Mouse (Mus musculus): ENCODE measurements at regions not wholly inside any gene's neighbourhood (a gene's known extent, or its start where the extent isn't known, plus 50 kb on each side); places are given as distances from the start of the nearest gene placed in this dataset.

- Histone ChIP-seq H3K27ac (ENCODE audit: insufficient read depth, low read depth) (no peak overlapping the region), H3K27me3 (replicated peaks) (peaks cover 84% of the 10 kb centered on the region), H3K4me3 (replicated peaks in 1 of 3; ENCODE audit: low read depth in 2 of 3, low read length in 2 of 3, poor library complexity in 1 of 3) (no peak overlapping the region), H3K79me2 (replicated peaks; ENCODE audit: control insufficient read depth, extremely low read depth, insufficient read depth, poor library complexity, severe bottlenecking) (no peaks in the 10 kb centered on the region), H3K4me2 (ENCODE audit: insufficient read depth, low read depth, poor library complexity, severe bottlenecking) (no peak overlapping the region), H3K36me3 (replicated peaks in 1 of 2; ENCODE audit: control insufficient read depth in 1 of 2, insufficient read depth in 1 of 2, low read length in 1 of 2) (no peaks in the 10 kb centered on the region), H3K9ac (ENCODE audit: insufficient read depth, low read depth) (no peak overlapping the region), H3K4me1 (ENCODE audit: control insufficient read depth in 1 of 2, insufficient read depth in 2 of 2) (no peaks in the 10 kb centered on the region), H3K9me3 (replicated peaks; ENCODE audit: low read length) (no peaks in the 10 kb centered on the region)
- dilution Hi-C loops (cut with MboI; ENCODE audit: extremely low pct_ligation_motif_present, extremely low pct_unique_long_range_greater_than_20kb, low sequenced_read_pairs), result no loop called here
- no peak for TF ChIP-seq ETS1 (conservative IDR thresholded peaks at IDR 0.05; ENCODE audit: low read depth, low read length)
- TF ChIP-seq MXI1 (IDR thresholded peaks at IDR 0.05; ENCODE audit: low read depth, low read length), result no peak
- TF ChIP-seq CHD1 (IDR thresholded peaks at IDR 0.05; ENCODE audit: low read depth, low read length), result no peak
- TF ChIP-seq CTCF (conservative IDR thresholded peaks at IDR 0.05 in 1 of 2, IDR thresholded peaks at IDR 0.05 in 1 of 2; ENCODE audit: low read depth in 2 of 2, low read length in 2 of 2), result no peak
- no peak for TF ChIP-seq CHD2 (IDR thresholded peaks at IDR 0.05; ENCODE audit: low read length)
- TF ChIP-seq TBP (conservative IDR thresholded peaks at IDR 0.05; ENCODE audit: low read depth, low read length), result no peak
- TF ChIP-seq JUND (conservative IDR thresholded peaks at IDR 0.05; ENCODE audit: low read depth, low read length), result no peak
- TF ChIP-seq RAD21 (IDR thresholded peaks at IDR 0.05; ENCODE audit: low read depth, low read length), result no peak
- no peak for TF ChIP-seq ELF1 (IDR thresholded peaks at IDR 0.05; ENCODE audit: low read depth, low read length)
- in situ Hi-C loops (cut with MboI; ENCODE audit: low pct_ligation_motif_present, low pct_unique_long_range_greater_than_20kb, low sequenced_read_pairs), result no loop called here
- DNase-seq (ENCODE audit: extremely low read depth), result no peak
These were observed 275.9 kb downstream of the Tns1 start for GRCm38 (mm10) chr1:73848370-73848769.

GRCm38 (mm10) chr1:73847126-73847525 is 277.1 kb downstream of the Tns1 start:
- Histone ChIP-seq H3K4me2 (ENCODE audit: insufficient read depth, low read depth, poor library complexity, severe bottlenecking) (no peak overlapping the region), H3K4me3 (replicated peaks in 1 of 3; ENCODE audit: low read depth in 2 of 3, low read length in 2 of 3, poor library complexity in 1 of 3) (no peak overlapping the region), H3K27ac (ENCODE audit: insufficient read depth, low read depth) (no peak overlapping the region), H3K79me2 (replicated peaks; ENCODE audit: control insufficient read depth, extremely low read depth, insufficient read depth, poor library complexity, severe bottlenecking) (no peaks in the 10 kb centered on the region), H3K9me3 (replicated peaks; ENCODE audit: low read length) (no peaks in the 10 kb centered on the region), H3K27me3 (replicated peaks) (peaks cover 86% of the 10 kb centered on the region), H3K9ac (ENCODE audit: insufficient read depth, low read depth) (no peak overlapping the region), H3K4me1 (ENCODE audit: control insufficient read depth in 1 of 2, insufficient read depth in 2 of 2) (no peaks in the 10 kb centered on the region), H3K36me3 (replicated peaks in 1 of 2; ENCODE audit: control insufficient read depth in 1 of 2, insufficient read depth in 1 of 2, low read length in 1 of 2) (no peaks in the 10 kb centered on the region)
- in situ Hi-C loops (cut with MboI; ENCODE audit: low pct_ligation_motif_present, low pct_unique_long_range_greater_than_20kb, low sequenced_read_pairs) (no loop called here), dilution Hi-C loops (cut with MboI; ENCODE audit: extremely low pct_ligation_motif_present, extremely low pct_unique_long_range_greater_than_20kb, low sequenced_read_pairs) (no loop called here)
- DNase-seq (ENCODE audit: extremely low read depth), result no peak
- TF ChIP-seq ETS1 (conservative IDR thresholded peaks at IDR 0.05; ENCODE audit: low read depth, low read length), result no peak
- no peak for TF ChIP-seq RAD21 (IDR thresholded peaks at IDR 0.05; ENCODE audit: low read depth, low read length)
- no peak for TF ChIP-seq ELF1 (IDR thresholded peaks at IDR 0.05; ENCODE audit: low read depth, low read length)
- TF ChIP-seq JUN (IDR thresholded peaks at IDR 0.05; ENCODE audit: insufficient read depth, low read depth, low read length), result no peak
- no peak for TF ChIP-seq CTCF (conservative IDR thresholded peaks at IDR 0.05 in 1 of 2, IDR thresholded peaks at IDR 0.05 in 1 of 2; ENCODE audit: low read depth in 2 of 2, low read length in 2 of 2)
- no peak for TF ChIP-seq E2F4 (IDR thresholded peaks at IDR 0.05; ENCODE audit: insufficient replicate concordance, low read depth, low read length)
- no peak for TF ChIP-seq BHLHE40 (IDR thresholded peaks at IDR 0.05; ENCODE audit: low read depth, low read length)
- TF ChIP-seq CHD2 (IDR thresholded peaks at IDR 0.05; ENCODE audit: low read length), result no peak
- TF ChIP-seq GABPA (IDR thresholded peaks at IDR 0.05; ENCODE audit: insufficient replicate concordance, low read depth, low read length), result no peak
- TF ChIP-seq TBP (conservative IDR thresholded peaks at IDR 0.05; ENCODE audit: low read depth, low read length), result no peak
- no peak for TF ChIP-seq MEF2A (IDR thresholded peaks at IDR 0.05; ENCODE audit: borderline replicate concordance, low read depth, low read length)
- no peak for TF ChIP-seq ZMIZ1 (IDR thresholded peaks at IDR 0.05; ENCODE audit: low read depth, low read length)
- TF ChIP-seq UBTF (IDR thresholded peaks at IDR 0.05; ENCODE audit: low read depth, low read length), result no peak
